Mouse (Mus musculus) forebrain, embryonic 11.5 days (tissue): ENCODE measurements at regions not wholly inside any gene's neighbourhood (a gene's known extent, or its start where the extent isn't known, plus 50 kb on each side); places are given as distances from the start of the nearest gene placed in this dataset.

ENCODE experiments used
- ATAC-seq: fragments of 200-750 bp; cut with Nextera tagmentation; replicated peaks from 2 replicates; pipeline ENCODE4 v1.8.0; 2017; ENCODE audit warnings: moderate TSS enrichment; ENCODE audit not compliant: low FRiP score
- DNase-seq: peaks from one replicate; pipeline ENCODE4 v3.0.0-alpha.2; 2017; ENCODE audit warnings: low spot score
- H3K27ac ChIP-seq: fragments of 300-500 bp; sonication (generic); 2 replicates; pipeline ENCODE4 v1.5.1; 2014; ENCODE audit warnings: low read depth, low read length
- H3K27me3 ChIP-seq: fragments of 300-500 bp; sonication (generic); 2 replicates; pipeline ENCODE4 v1.6.1; 2014; ENCODE audit warnings: mild to moderate bottlenecking, low read length, mixed read lengths; ENCODE audit not compliant: control insufficient read depth, insufficient read depth
- H3K36me3 ChIP-seq: fragments of 300-500 bp; sonication (generic); 2 replicates; pipeline ENCODE4 v1.6.1; 2014; ENCODE audit warnings: mild to moderate bottlenecking, low read length, moderate library complexity, mixed read lengths; ENCODE audit not compliant: control insufficient read depth, insufficient read depth
- H3K4me1 ChIP-seq: fragments of 300-500 bp; sonication (generic); replicated peaks from 2 replicates; pipeline ENCODE4 v1.6.1; 2014; ENCODE audit warnings: low read length, mixed read lengths; ENCODE audit not compliant: control insufficient read depth, insufficient read depth
- H3K4me2 ChIP-seq: fragments of 300-500 bp; sonication (generic); 2 replicates; pipeline ENCODE4 v1.6.1; 2014; ENCODE audit warnings: low read depth, mild to moderate bottlenecking, low read length, moderate library complexity, mixed read lengths; ENCODE audit not compliant: severe bottlenecking
- H3K4me3 ChIP-seq: fragments of 300-500 bp; sonication (generic); 2 replicates; pipeline ENCODE4 v1.5.1; 2014; ENCODE audit warnings: low read depth, low read length
- H3K9ac ChIP-seq: fragments of 300-500 bp; sonication (generic); 2 replicates; pipeline ENCODE4 v1.6.1; 2014; ENCODE audit warnings: low read length
- H3K9me3 ChIP-seq: fragments of 300-500 bp; sonication (generic); 2 replicates; pipeline ENCODE4 v1.6.1; 2016; ENCODE audit warnings: low read length, mixed read lengths; ENCODE audit not compliant: control insufficient read depth
- WGBS: fragments of 180-500 bp; shearing (Covaris S2); extraction: QIAGEN DNeasy Blood & Tissue Kit; methylation state at CpG from one replicate; pipeline ENCODE4 v1.1.7; 2014; 5-methylcytosine and 5-hydroxymethylcytosine counted together

- Histone ChIP-seq H3K27ac (peak overlapping the region; percentile 81), H3K36me3 (no peaks in the 10 kb centered on the region), H3K9me3 (no peaks in the 10 kb centered on the region), H3K27me3 (no peaks in the 10 kb centered on the region), H3K4me3 (no peak overlapping the region), H3K9ac (no peak overlapping the region), H3K4me1 (peaks cover 17% of the 10 kb centered on the region; the same call in 1 of the 2 replicates), H3K4me2 (peak overlapping the region; percentile 6; the same call in 1 of the 2 replicates)
- ATAC-seq (peak; percentile 53), DNase-seq (no peak)
- WGBS = 19% methylated on average over 7 of the region's 7 CpGs
These were observed 107.2 kb upstream of the Id4 start for GRCm38 (mm10) chr13:48153684-48154413.

- Histone ChIP-seq H3K4me3 (no peak overlapping the region), H3K36me3 (no peaks in the 10 kb centered on the region), H3K4me1 (peaks cover 17% of the 10 kb centered on the region; the same call in 1 of the 2 replicates), H3K27me3 (no peaks in the 10 kb centered on the region), H3K9me3 (no peaks in the 10 kb centered on the region), H3K27ac (peak overlapping the region; percentile 81), H3K4me2 (0 out of 2 replicates have a peak overlapping the region, but pooled peaks have one; percentile 6), H3K9ac (no peak overlapping the region)
- peak; percentile 66 for DNase-seq
- peak; percentile 52 for ATAC-seq
- 8% methylated on average over 6 of the region's 6 CpGs for WGBS
These were observed 106.5 kb upstream of the Id4 start for GRCm38 (mm10) chr13:48154414-48155105.

DNA sequence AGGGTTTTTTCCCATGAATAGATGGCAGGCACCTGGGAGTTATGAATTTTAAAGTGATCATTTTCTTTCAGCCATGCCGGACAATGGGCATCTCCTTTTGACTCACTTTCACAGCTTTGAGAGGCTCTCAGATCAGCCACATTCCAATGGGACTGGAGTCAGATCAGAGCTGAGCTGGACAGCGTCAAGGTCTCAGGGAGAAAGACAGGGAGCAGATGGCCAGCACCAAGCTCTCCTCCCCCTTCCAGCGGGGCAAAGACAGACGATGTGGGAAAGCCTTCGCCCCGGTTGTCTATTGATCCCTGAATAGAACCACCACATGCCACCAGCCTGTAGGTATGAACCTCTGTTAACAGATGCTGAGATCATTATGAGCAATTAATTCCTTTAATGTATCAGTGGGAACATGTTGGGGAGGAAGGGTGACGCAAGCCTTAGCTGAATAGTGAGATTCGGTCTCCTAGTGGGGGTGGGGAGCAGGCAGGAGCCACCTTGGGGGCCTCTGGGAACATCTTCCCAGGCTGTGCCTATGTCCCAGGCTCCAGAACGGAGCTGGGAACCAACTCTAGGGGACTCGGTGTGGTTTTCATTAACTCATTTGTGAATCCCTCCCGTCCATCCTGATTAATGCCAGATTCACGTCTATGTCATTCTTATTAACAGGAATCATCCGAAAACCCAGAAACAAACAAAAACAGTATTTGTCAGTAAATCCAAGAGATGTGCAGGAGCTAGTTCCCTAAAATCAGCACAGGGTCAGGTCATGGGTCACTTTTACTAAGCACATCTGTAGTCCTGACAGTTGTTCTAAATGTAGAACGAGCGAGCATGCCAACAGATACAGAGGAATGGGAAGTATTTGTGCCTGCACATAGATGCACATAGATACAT, 101.8 kb upstream of the Id4 start:
- 11% methylated on average over 15 of the region's 15 CpGs for WGBS
- H3K9ac ChIP-seq = peak overlapping the region; percentile 9; the same call in 1 of the 2 replicates
- H3K36me3 ChIP-seq = no peaks in the 10 kb centered on the region
- no peaks in the 10 kb centered on the region for H3K27me3 ChIP-seq
- H3K4me2 ChIP-seq = peak overlapping the region; percentile 32
- peak overlapping the region; percentile 82 for H3K27ac ChIP-seq
- no peak overlapping the region for H3K4me3 ChIP-seq
- ATAC-seq (peak; percentile 83), DNase-seq (peak; percentile 81)
- H3K4me1 ChIP-seq = peaks cover 15% of the 10 kb centered on the region; the same call in 1 of the 2 replicates
- H3K9me3 ChIP-seq = no peaks in the 10 kb centered on the region

GRCm38 (mm10) chr13:48160161-48160560, 100.9 kb upstream of the Id4 start:
- Histone ChIP-seq H3K4me2 (peak overlapping the region; percentile 32; the same call in 1 of the 2 replicates), H3K4me1 (peaks cover 13% of the 10 kb centered on the region; the same call in 1 of the 2 replicates), H3K27ac (peak overlapping the region; percentile 82), H3K9ac (peak overlapping the region; percentile 24; the same call in 1 of the 2 replicates), H3K4me3 (no peak overlapping the region), H3K36me3 (no peaks in the 10 kb centered on the region), H3K9me3 (no peaks in the 10 kb centered on the region), H3K27me3 (no peaks in the 10 kb centered on the region)
- ATAC-seq (no peak), DNase-seq (no peak)
- 19% methylated on average over 5 of the region's 5 CpGs for WGBS

DNA sequence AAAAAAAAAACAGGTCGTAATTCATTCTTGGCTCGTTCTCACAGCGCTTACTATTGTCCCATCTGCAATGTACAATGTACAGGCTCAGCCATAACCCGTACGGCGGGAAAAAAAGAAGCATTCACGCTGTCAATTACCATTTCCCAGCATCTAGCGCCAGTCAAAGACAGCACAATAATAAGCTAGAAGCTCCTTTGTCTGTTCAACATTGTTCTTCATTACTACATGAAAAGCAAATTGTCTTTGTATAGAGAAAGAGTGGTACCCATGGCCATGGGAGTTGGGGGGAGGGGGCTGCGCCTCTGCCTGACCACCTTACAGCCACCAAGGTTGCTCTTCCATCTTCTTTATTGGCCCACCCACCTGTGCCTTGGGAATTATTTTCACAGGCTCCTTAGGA, 99.7 kb upstream of the Id4 start:
- H3K4me1 ChIP-seq = peaks cover 3% of the 10 kb centered on the region; the same call in 1 of the 2 replicates

GRCm38 (mm10) chr13:48164586-48164985, 96.4 kb upstream of the Id4 start:
- Histone ChIP-seq H3K27ac (no peak overlapping the region), H3K4me1 (peaks cover 13% of the 10 kb centered on the region; the same call in 1 of the 2 replicates), H3K36me3 (no peaks in the 10 kb centered on the region), H3K27me3 (no peaks in the 10 kb centered on the region), H3K4me2 (no peak overlapping the region), H3K4me3 (no peak overlapping the region), H3K9me3 (no peaks in the 10 kb centered on the region), H3K9ac (no peak overlapping the region)
- DNase-seq = no peak
- no peak for ATAC-seq
- WGBS = 95% methylated on average over 6 of the region's 6 CpGs

More for the DNA sequence above, 99.7 kb upstream of the Id4 start:
- H3K27ac ChIP-seq = peak overlapping the region; percentile 82; the same call in 1 of the 2 replicates
- no peak overlapping the region for H3K4me3 ChIP-seq
- ATAC-seq (peak; percentile 85), DNase-seq (no peak)
- no peak overlapping the region for H3K9ac ChIP-seq
- no peak overlapping the region for H3K4me2 ChIP-seq
- H3K9me3 ChIP-seq = no peaks in the 10 kb centered on the region
- H3K27me3 ChIP-seq = no peaks in the 10 kb centered on the region
- no peaks in the 10 kb centered on the region for H3K36me3 ChIP-seq
- 22% methylated on average over 9 of the region's 9 CpGs for WGBS

- Histone ChIP-seq H3K9ac (no peak overlapping the region), H3K9me3 (no peaks in the 10 kb centered on the region), H3K4me3 (no peak overlapping the region), H3K27me3 (no peaks in the 10 kb centered on the region), H3K27ac (no peak overlapping the region), H3K36me3 (no peaks in the 10 kb centered on the region), H3K4me1 (peaks cover 13% of the 10 kb centered on the region), H3K4me2 (no peak overlapping the region)
- no peak for ATAC-seq
- 90% methylated on average over 1 of the region's 1 CpGs for WGBS
- DNase-seq = no peak
These were observed 95.2 kb upstream of the Id4 start for GRCm38 (mm10) chr13:48165838-48166237.

- Histone ChIP-seq H3K4me3 (no peak overlapping the region), H3K9me3 (no peaks in the 10 kb centered on the region), H3K36me3 (no peaks in the 10 kb centered on the region), H3K4me2 (no peak overlapping the region), H3K27ac (peak overlapping the region; percentile 41; the same call in 1 of the 2 replicates), H3K9ac (no peak overlapping the region), H3K4me1 (peaks cover 28% of the 10 kb centered on the region), H3K27me3 (no peaks in the 10 kb centered on the region)
- no peak for ATAC-seq
- 23% methylated on average over 8 of the region's 8 CpGs for WGBS
- no peak for DNase-seq
These were observed 93.1 kb upstream of the Id4 start for GRCm38 (mm10) chr13:48167976-48168375.
